Mouse (Mus musculus) thymus, adult 2 months (tissue): Measurements from ENCODE around the gene Inpp5f.

Source experiments
- CTCF ChIP-seq: fragments of 200-500 bp; IDR thresholded peaks from 2 replicates; pipeline ENCODE4 v1.5.1; 2012; ENCODE audit warnings: mild to moderate bottlenecking, control low read depth, low read length, moderate library complexity, borderline replicate concordance; ENCODE audit not compliant: control insufficient read depth, poor library complexity, insufficient read depth; ENCODE audit errors: extremely low read depth
- POLR2A ChIP-seq: fragments of 200-500 bp; IDR thresholded peaks from 2 replicates; pipeline ENCODE4 v1.6.1; 2012; ENCODE audit warnings: mild to moderate bottlenecking, low read length, control low read depth, moderate library complexity; ENCODE audit not compliant: control insufficient read depth, poor library complexity, insufficient read depth; ENCODE audit errors: extremely low read depth

- TF ChIP-seq POLR2A (no peak), CTCF (no peak)
Measured at GRCm38 (mm10) chr7:128572030-128572429, 39.1 kb upstream of the Inpp5f start.
